Mouse (Mus musculus) CH12.LX (cell line): ENCODE measurements at regions not wholly inside any gene's neighbourhood (a gene's known extent, or its start where the extent isn't known, plus 50 kb on each side); places are given as distances from the start of the nearest gene placed in this dataset.

Source experiments
- CHD2 ChIP-seq: IDR thresholded peaks from 2 replicates; pipeline ENCODE4 v1.6.1; 2011; ENCODE audit warnings: low read length, improper control_type of control experiment
- CTCF ChIP-seq, 2 experiments: IDR thresholded peaks in 1 of 2; conservative IDR thresholded peaks in 1 of 2; 2 replicates each; pipeline ENCODE4 v1.5.1; 2011 to 2012; ENCODE audit warnings: low read depth in 2 of 2, low read length in 2 of 2, improper control_type of control experiment in 1 of 2, inconsistent platforms in 1 of 2, mild to moderate bottlenecking in 1 of 2, moderate library complexity in 1 of 2
- POLR2A ChIP-seq: IDR thresholded peaks from 2 replicates; pipeline ENCODE4 v1.6.1; 2011; ENCODE audit warnings: low read depth, mild to moderate bottlenecking, improper control_type of control experiment, low read length
- RAD21 ChIP-seq: IDR thresholded peaks from 2 replicates; pipeline ENCODE4 v1.6.1; 2011; ENCODE audit warnings: low read depth, mild to moderate bottlenecking, low read length, improper control_type of control experiment, moderate library complexity
- TCF12 ChIP-seq: IDR thresholded peaks from 2 replicates; pipeline ENCODE4 v1.6.1; 2014; ENCODE audit warnings: low read depth, mild to moderate bottlenecking, inconsistent platforms, low read length, improper control_type of control experiment
- ZC3H11A ChIP-seq: IDR thresholded peaks from 2 replicates; pipeline ENCODE4 v1.6.1; 2012; ENCODE audit warnings: low read depth, mild to moderate bottlenecking, inconsistent platforms, low read length, improper control_type of control experiment

- TF ChIP-seq TCF12, result no peak
- no peak for TF ChIP-seq RAD21
- no peak for TF ChIP-seq ZC3H11A
- no peak for TF ChIP-seq CHD2
- TF ChIP-seq POLR2A, result no peak
- no peak for TF ChIP-seq CTCF (conservative IDR thresholded peaks at IDR 0.05 in 1 of 2, IDR thresholded peaks at IDR 0.05 in 1 of 2; ENCODE audit: low read depth in 2 of 2, low read length in 2 of 2)
Observed at GRCm38 (mm10) chr1:190623916-190624315, 287.7 kb downstream of the Rps6kc1 start.
